Mouse (Mus musculus): Measurements from ENCODE around the gene Tbc1d20.

Tbc1d20 gene

GRCm38 (mm10) chr2:152359616-152360015 lies 66.0 kb downstream of the Tbc1d20 start:
- peak; percentile 22 for DNase-seq (ENCODE audit: low spot score)

GRCm38 (mm10) chr2:152360271-152360775 lies 66.7 kb downstream of the Tbc1d20 start:
- peak; percentile 92 for DNase-seq (ENCODE audit: low spot score)

GRCm38 (mm10) chr2:152361193-152361592 lies 67.6 kb downstream of the Tbc1d20 start:
- no peak for DNase-seq (ENCODE audit: low spot score)
